In genomic region chr7:121864858-121865585, GRCm38 (mm10) we compare ENCODE assay signal across 9 mouse cellular contexts. TPM values are rescaled to one million over a fixed set of nuclear protein-coding genes. Genes with fewer than 3 reads are reported as not detected.
A peak's percentile ranks its signal among the peaks of the same experiment; 100 is the strongest.
DNase-seq lines count a peak whose midpoint lies in the region; ATAC-seq and TF ChIP-seq lines count a peak whose summit lies in the region.
"Had no signal": no experiment of that assay in that cellular context is flagged by ENCODE, and none has a peak within 500 bp of the region (broad histone marks: within the 10 kb centered on the region; RNA-seq: fewer than 3 reads in every experiment).

TSS of gene Scnn1b (plus strand) at chr7:121865038.

- 1% methylated on average over 40 of the region's 42 CpGs for whole genome bisulfite sequencing in intestine, embryonic 15.5 days
- 3% methylated on average over 42 of the region's 42 CpGs for WGBS in lung, embryonic 15.5 days

- H3K4me1 ChIP-seq in testis, adult 2 months (ENCODE audit: control insufficient read depth, insufficient read depth, low read length): peaks cover 6% of the 10 kb centered on the region
- peaks cover 4% of the 10 kb centered on the region; the same call in 1 of the 2 replicates for H3K4me1 ChIP-seq in intestine, embryonic 15.5 days (replicated peaks)
- no peaks in the 10 kb centered on the region for H3K4me1 ChIP-seq in lung, embryonic 15.5 days
- H3K4me1 ChIP-seq: liver, embryonic 15.5 days had no signal

- TF ChIP-seq CTCF in testis, adult 2 months (IDR thresholded peaks at IDR 0.05; ENCODE audit: control insufficient read depth, insufficient read depth, insufficient replicate concordance, low read depth, low read length): no peak

- peak within 1 kb of the TSS; percentile 67 for H3K4me3 ChIP-seq in testis, adult 2 months (ENCODE audit: control insufficient read depth, low read depth, low read length)
- peak within 1 kb of the TSS; percentile 24 for H3K4me3 ChIP-seq in intestine, embryonic 15.5 days (replicated peaks)
- H3K4me3 ChIP-seq in lung, embryonic 15.5 days: peak within 1 kb of the TSS; percentile 31
- H3K4me3 ChIP-seq: liver, embryonic 15.5 days had no signal

- peak within 1 kb of the TSS; percentile 62 for H3K4me2 ChIP-seq in intestine, embryonic 15.5 days (replicated peaks)
- peak within 1 kb of the TSS; percentile 54 for H3K4me2 ChIP-seq in lung, embryonic 15.5 days
- H3K4me2 ChIP-seq: liver, embryonic 15.5 days had no signal

- no peak within 1 kb of the TSS for H3K27ac ChIP-seq in testis, adult 2 months (ENCODE audit: control insufficient read depth, insufficient read depth, low read depth, low read length)
- H3K27ac ChIP-seq in intestine, embryonic 15.5 days: no peak within 1 kb of the TSS
- no peak within 1 kb of the TSS for H3K27ac ChIP-seq in lung, embryonic 15.5 days
- H3K27ac ChIP-seq: liver, embryonic 15.5 days had no signal

- no peak for TF ChIP-seq POLR2A in testis, adult 2 months (IDR thresholded peaks at IDR 0.05; ENCODE audit: control insufficient read depth, low read depth, low read length)

- peaks cover 3% of the 10 kb centered on the region; the same call in 1 of the 2 replicates for H3K27me3 ChIP-seq in testis, adult 2 months (ENCODE audit: control insufficient read depth, insufficient read depth, low read length)
- H3K27me3 ChIP-seq in intestine, embryonic 15.5 days (replicated peaks): peaks cover 28% of the 10 kb centered on the region
- H3K27me3 ChIP-seq in lung, embryonic 15.5 days: peaks cover 19% of the 10 kb centered on the region

- H3K9me3 ChIP-seq in intestine, embryonic 15.5 days: no peaks in the 10 kb centered on the region
- no peaks in the 10 kb centered on the region for H3K9me3 ChIP-seq in lung, embryonic 15.5 days
- H3K9me3 ChIP-seq: liver, embryonic 15.5 days had no signal

- no peak for DNase-seq in testis, postnatal 14 days (ENCODE audit: low spot score)
- peak; percentile 22 for DNase-seq in urinary bladder, postnatal 25 days (ENCODE audit: low spot score)
- DNase-seq in cerebellum, adult 9-11 months: no peak
- DNase-seq in thymus, postnatal 4 days: no peak
- DNase-seq in MN1 (ENCODE audit: low spot score): no peak

- no peaks in the 10 kb centered on the region for H3K36me3 ChIP-seq in testis, adult 2 months (ENCODE audit: control insufficient read depth, insufficient read depth, low read length)
- no peaks in the 10 kb centered on the region for H3K36me3 ChIP-seq in intestine, embryonic 15.5 days
- no peaks in the 10 kb centered on the region for H3K36me3 ChIP-seq in lung, embryonic 15.5 days
- H3K36me3 ChIP-seq: liver, embryonic 15.5 days had no signal

- H3K9ac ChIP-seq in intestine, embryonic 15.5 days: no peak within 1 kb of the TSS
- H3K9ac ChIP-seq in lung, embryonic 15.5 days: no peak within 1 kb of the TSS
- H3K9ac ChIP-seq: liver, embryonic 15.5 days had no signal

- ATAC-seq in intestine, embryonic 15.5 days: peak; percentile 47; the same call in 1 of the 2 replicates
- no peak; the same call in 1 of the 2 replicates for ATAC-seq in lung, embryonic 15.5 days (ENCODE audit: borderline replicate concordance, extremely low read depth, low FRiP score, low TSS enrichment)

RNA-seq across cellular contexts. Expression of gene Scnn1b, which starts in this region (rescaled TPM):
- 0.23 and 0.44 TPM in 2 replicates for polyA plus RNA-seq in testis, adult 2 months (2012; rRNA removed)
- 0.30 and 0.48 TPM in 2 replicates for polyA plus RNA-seq in intestine, embryonic 15.5 days (2015; fragmentation: Nextera tagmentation; extraction: Ambion mirVana)
- 6.8 and 8.0 TPM in 2 replicates for polyA plus RNA-seq in lung, embryonic 15.5 days (2015; fragmentation: Nextera tagmentation; extraction: Ambion mirVana)
- polyA plus RNA-seq: liver, embryonic 15.5 days had no signal

Comparison
In these comparisons a context has a peak if more than half of its experiments do, and no peak if none do; other contexts are left out.
1. Peak in ATAC-seq, H3K4me3 ChIP-seq and H3K4me2 ChIP-seq in intestine, embryonic 15.5 days; RNA of the gene not detected or under 1 TPM.